Mouse (Mus musculus) embryonic facial prominence, embryonic 11.5 days (tissue): ENCODE data around the gene Stpg2. TPM values are rescaled to one million over a fixed set of nuclear protein-coding genes. Genes with fewer than 3 reads are reported as not detected.
"Not testable (repeated sequence)": the region's sequence is repeated elsewhere in the genome, so short reads cannot be mapped to it uniquely, and the experiment has no call there.

Source experiments
- ATAC-seq: fragments of 200-750 bp; cut with Nextera tagmentation; replicated peaks from 2 replicates; pipeline ENCODE4 v1.8.0; 2017; ENCODE audit warnings: low read depth; ENCODE audit not compliant: insufficient number of reproducible peaks, low FRiP score, low TSS enrichment
- DNase-seq: peaks from one replicate; pipeline ENCODE4 v3.0.0-alpha.2; 2015; ENCODE audit warnings: low spot score
- H3K27ac ChIP-seq: fragments of 300-500 bp; sonication (generic); replicated peaks from 2 replicates; pipeline ENCODE4 v1.5.1; 2014; ENCODE audit warnings: mild to moderate bottlenecking, low read depth, low read length, control low read depth
- H3K27me3 ChIP-seq: fragments of 300-500 bp; sonication (generic); 2 replicates; pipeline ENCODE4 v1.6.1; 2014; ENCODE audit warnings: mild to moderate bottlenecking, low read length, moderate library complexity, mixed read lengths; ENCODE audit not compliant: control insufficient read depth, insufficient read depth
- H3K36me3 ChIP-seq: fragments of 300-500 bp; sonication (generic); replicated peaks from 2 replicates; pipeline ENCODE4 v1.6.1; 2014; ENCODE audit warnings: low read depth, mild to moderate bottlenecking, low read length, moderate library complexity, mixed read lengths; ENCODE audit not compliant: control insufficient read depth, insufficient read depth
- H3K4me1 ChIP-seq: fragments of 300-500 bp; sonication (generic); 2 replicates; pipeline ENCODE4 v1.6.1; 2014; ENCODE audit warnings: low read length, mixed read lengths; ENCODE audit not compliant: control insufficient read depth, insufficient read depth
- H3K4me2 ChIP-seq: fragments of 300-500 bp; sonication (generic); 2 replicates; pipeline ENCODE4 v1.6.1; 2014; ENCODE audit warnings: low read depth, mild to moderate bottlenecking, control low read depth, low read length, moderate library complexity
- H3K4me3 ChIP-seq: fragments of 300-500 bp; sonication (generic); 2 replicates; pipeline ENCODE4 v1.5.1; 2014; ENCODE audit warnings: low read depth, low read length, control low read depth
- H3K9ac ChIP-seq: fragments of 300-500 bp; sonication (generic); replicated peaks from 2 replicates; pipeline ENCODE4 v1.6.1; 2014; ENCODE audit warnings: mild to moderate bottlenecking, control low read depth, low read length
- H3K9me3 ChIP-seq: fragments of 300-500 bp; sonication (generic); replicated peaks from 2 replicates; pipeline ENCODE4 v1.6.1; 2016; ENCODE audit warnings: mild to moderate bottlenecking, low read length, inconsistent platforms, mixed read lengths; ENCODE audit not compliant: control insufficient read depth
- WGBS: fragments of 180-500 bp; shearing (Covaris S2); extraction: QIAGEN DNeasy Blood & Tissue Kit; methylation state at CpG from one replicate; pipeline ENCODE4 v1.1.7; 2014; 5-methylcytosine and 5-hydroxymethylcytosine counted together
- polyA plus RNA-seq: library from polyadenylated mRNA; unstranded; fragments of >200 nt; fragmentation: Nextera tagmentation; extraction: Ambion mirVana; gene quantifications from 2 replicates; pipeline ENCODE4 v1.2.1, GENCODE M21; 2014

The Stpg2 gene
- polyA plus RNA-seq, 1 experiment from 2014 or later, result not detected

GRCm38 (mm10) chr3:139502216-139502615 lies 296.7 kb downstream of the Stpg2 start:
- WGBS, result 79% methylated on average over 5 of the region's 5 CpGs
- Histone ChIP-seq H3K9me3 (no peaks in the 10 kb centered on the region), H3K9ac (no peak overlapping the region), H3K27ac (no peak overlapping the region), H3K4me1 (no peaks in the 10 kb centered on the region), H3K27me3 (no peaks in the 10 kb centered on the region), H3K4me2 (no peak overlapping the region), H3K36me3 (no peaks in the 10 kb centered on the region), H3K4me3 (no peak overlapping the region)
- no peak for ATAC-seq
- no peak for DNase-seq

- no peak overlapping the region for H3K4me2 ChIP-seq
- H3K4me3 ChIP-seq, result no peak overlapping the region
- H3K36me3 ChIP-seq, result no peaks in the 10 kb centered on the region
- no peaks in the 10 kb centered on the region for H3K27me3 ChIP-seq
- peak; percentile 48 for DNase-seq
- no peak overlapping the region for H3K9ac ChIP-seq
- H3K4me1 ChIP-seq, result no peaks in the 10 kb centered on the region
- 44% methylated on average over 6 of the region's 6 CpGs for WGBS
- no peak overlapping the region for H3K27ac ChIP-seq
- no peaks in the 10 kb centered on the region for H3K9me3 ChIP-seq
- ATAC-seq, result no peak
Observed at GRCm38 (mm10) chr3:139509275-139509985, 303.9 kb downstream of the Stpg2 start.

- no peak overlapping the region for H3K4me2 ChIP-seq
- H3K27ac ChIP-seq, result no peak overlapping the region
- H3K4me1 ChIP-seq, result no peaks in the 10 kb centered on the region
- no peak overlapping the region for H3K4me3 ChIP-seq
- no peak overlapping the region for H3K9ac ChIP-seq
- no peaks in the 10 kb centered on the region for H3K9me3 ChIP-seq
- no peak for ATAC-seq
- DNase-seq, result no peak
- H3K27me3 ChIP-seq, result no peaks in the 10 kb centered on the region
- 94% methylated on average over 2 of the region's 2 CpGs for WGBS
- no peaks in the 10 kb centered on the region for H3K36me3 ChIP-seq
Observed at GRCm38 (mm10) chr3:139578496-139578895, 373.0 kb downstream of the Stpg2 start.

DNA sequence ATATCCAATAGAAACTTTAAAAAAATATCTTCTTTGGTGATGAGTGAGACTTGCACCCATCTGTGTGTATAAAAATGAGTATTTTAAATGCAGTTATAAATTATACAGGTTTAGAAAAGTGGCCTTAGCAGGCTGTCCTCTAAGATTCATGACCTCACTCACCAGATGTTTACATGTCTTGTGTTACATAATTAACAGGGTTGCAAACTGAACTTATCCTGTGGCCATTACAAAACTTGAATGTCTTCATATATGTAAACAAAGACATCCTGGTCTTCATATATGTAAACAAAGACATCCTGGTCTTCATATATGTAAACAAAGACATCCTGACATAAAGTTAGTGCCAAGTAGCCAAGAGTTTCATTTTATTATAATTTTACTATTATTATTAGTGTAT lies 375.8 kb downstream of the Stpg2 start:
- Histone ChIP-seq H3K36me3 (no peaks in the 10 kb centered on the region), H3K4me1 (no peaks in the 10 kb centered on the region), H3K9ac (no peak overlapping the region), H3K27me3 (no peaks in the 10 kb centered on the region), H3K4me2 (no peak overlapping the region), H3K27ac (no peak overlapping the region), H3K4me3 (no peak overlapping the region), H3K9me3 (no peaks in the 10 kb centered on the region)
- ATAC-seq, result no peak
- no peak for DNase-seq

DNA sequence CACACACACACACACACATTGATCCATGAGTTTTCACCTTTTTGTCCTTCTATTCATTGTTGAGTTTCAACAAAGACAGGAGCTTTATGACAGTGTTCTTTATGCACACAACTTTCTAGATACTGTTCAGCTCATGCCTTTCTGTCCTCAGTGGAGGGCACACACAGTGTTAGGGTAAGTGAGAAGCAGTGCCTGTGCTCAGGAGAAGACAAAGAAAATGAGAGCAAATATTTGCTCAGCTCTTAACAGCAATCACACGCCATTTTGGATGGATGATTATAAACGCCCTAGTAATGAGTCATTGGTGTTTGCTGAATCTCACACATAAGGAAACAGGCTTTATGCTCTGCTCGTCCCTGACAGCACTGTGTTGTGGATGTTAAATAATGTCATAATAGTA lies 394.0 kb downstream of the Stpg2 start:
- Histone ChIP-seq H3K4me3 (no peak overlapping the region), H3K4me1 (no peaks in the 10 kb centered on the region), H3K27ac (no peak overlapping the region), H3K9me3 (no peaks in the 10 kb centered on the region), H3K36me3 (no peaks in the 10 kb centered on the region), H3K9ac (no peak overlapping the region), H3K4me2 (no peak overlapping the region), H3K27me3 (no peaks in the 10 kb centered on the region)
- 80% methylated on average over 3 of the region's 3 CpGs for WGBS
- ATAC-seq (no peak), DNase-seq (no peak)

DNA sequence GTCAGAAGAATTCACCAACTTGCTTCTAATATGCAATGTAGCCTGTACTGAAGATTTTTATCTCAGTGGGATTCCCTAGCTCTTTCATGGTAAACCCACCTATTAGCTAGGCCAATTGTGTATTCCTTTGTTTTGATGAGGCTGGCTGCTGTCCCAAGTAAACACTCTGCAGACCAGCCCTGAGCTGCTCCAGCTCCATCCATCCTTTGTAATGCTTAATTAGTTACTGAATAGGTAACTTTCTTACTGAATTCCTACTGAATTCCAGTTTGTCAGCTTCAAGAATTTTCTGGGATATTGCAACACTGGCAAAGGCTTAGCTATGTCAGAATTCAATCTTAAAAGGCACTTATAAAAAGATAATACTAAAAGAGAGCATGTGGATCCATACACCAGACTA lies 402.8 kb downstream of the Stpg2 start:
- not testable (repeated sequence) for ATAC-seq, H3K36me3 ChIP-seq, H3K9ac ChIP-seq, H3K27ac ChIP-seq, H3K4me2 ChIP-seq, H3K27me3 ChIP-seq, H3K9me3 ChIP-seq, H3K4me1 ChIP-seq, DNase-seq, H3K4me3 ChIP-seq

- no peaks in the 10 kb centered on the region for H3K27me3 ChIP-seq
- H3K36me3 ChIP-seq, result no peaks in the 10 kb centered on the region
- WGBS, result 74% methylated on average over 3 of the region's 3 CpGs
- H3K4me1 ChIP-seq, result no peaks in the 10 kb centered on the region
- no peak overlapping the region for H3K4me2 ChIP-seq
- no peak overlapping the region for H3K9ac ChIP-seq
- H3K27ac ChIP-seq, result no peak overlapping the region
- H3K9me3 ChIP-seq, result no peaks in the 10 kb centered on the region
- H3K4me3 ChIP-seq, result no peak overlapping the region
- DNase-seq, result no peak
- no peak for ATAC-seq
Observed at GRCm38 (mm10) chr3:139614641-139615040, 409.1 kb downstream of the Stpg2 start.

- 92% methylated on average over 7 of the region's 7 CpGs for WGBS
- Histone ChIP-seq H3K36me3 (no peaks in the 10 kb centered on the region), H3K27me3 (no peaks in the 10 kb centered on the region), H3K4me3 (no peak overlapping the region), H3K27ac (no peak overlapping the region), H3K4me1 (no peaks in the 10 kb centered on the region), H3K9ac (no peak overlapping the region), H3K4me2 (no peak overlapping the region), H3K9me3 (no peaks in the 10 kb centered on the region)
- ATAC-seq (no peak), DNase-seq (no peak)
Observed at GRCm38 (mm10) chr3:139615791-139616190, 410.3 kb downstream of the Stpg2 start.
